Mouse (Mus musculus): ENCODE data around the gene Uqcrfs1.

The Uqcrfs1 gene

DNA sequence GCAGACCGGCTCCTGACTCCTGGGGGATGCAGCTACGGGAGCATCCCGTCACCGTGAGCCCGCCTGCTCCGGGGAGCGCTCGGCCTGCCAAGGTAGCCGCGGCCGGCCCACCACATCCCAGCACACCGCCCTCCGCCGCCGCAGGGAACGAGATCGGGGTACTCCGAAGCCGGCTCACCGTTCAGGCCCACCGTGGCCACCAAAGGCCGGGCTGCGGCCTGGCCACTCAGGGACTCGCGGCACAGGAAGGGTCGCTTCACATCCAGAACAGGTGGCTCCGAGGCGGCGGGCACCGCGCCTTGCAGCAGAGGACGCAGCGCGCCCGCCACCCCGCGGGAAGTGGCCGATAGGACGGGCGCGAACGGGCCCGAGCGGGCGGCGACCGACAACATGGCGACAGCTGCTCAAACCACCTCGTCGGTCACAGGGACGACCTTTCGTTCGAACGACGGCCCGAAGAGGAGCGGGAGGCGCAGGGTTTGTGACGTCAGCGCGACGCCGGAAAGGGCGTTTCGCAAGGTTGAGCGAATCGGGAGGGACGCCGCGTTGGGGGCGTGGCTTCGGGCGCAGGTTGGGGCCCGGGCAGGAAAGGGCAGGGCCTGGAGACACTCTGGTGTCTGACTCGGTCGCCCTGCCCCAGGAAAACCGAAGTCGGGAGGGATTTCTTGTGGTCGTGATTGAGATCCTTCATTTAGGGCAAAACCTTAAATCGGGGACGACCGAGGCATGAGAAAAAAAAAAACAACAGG is at the start of gene Uqcrfs1:
Gene Uqcrfs1, minus strand, starts transcription at position 507 of the 749 bp plus-strand sequence.
- DNase-seq (ENCODE audit: low spot score in 2 of 2) = peak; percentile 97

DNA sequence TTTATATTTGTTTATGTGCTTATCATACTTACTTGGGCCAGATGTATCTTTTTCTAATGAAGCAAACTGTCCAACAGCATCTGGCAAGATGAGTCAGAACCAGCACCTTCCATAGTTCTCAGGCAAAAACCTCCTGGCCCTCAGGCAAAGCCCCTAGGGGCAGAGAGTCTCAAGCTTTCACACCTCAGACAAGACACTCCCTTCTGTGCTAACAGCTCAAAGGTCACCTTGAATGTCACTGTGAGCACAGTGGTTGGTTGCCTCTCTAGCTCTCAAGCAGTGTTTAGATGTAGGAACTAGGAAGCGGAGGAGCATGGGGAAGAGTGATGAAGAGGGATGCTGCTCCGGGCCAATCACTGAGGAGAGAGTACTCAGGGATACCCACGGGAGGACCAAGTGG is 40.6 kb upstream of the Uqcrfs1 start:
- DNase-seq (ENCODE audit: low spot score in 2 of 2) = no peak

DNA sequence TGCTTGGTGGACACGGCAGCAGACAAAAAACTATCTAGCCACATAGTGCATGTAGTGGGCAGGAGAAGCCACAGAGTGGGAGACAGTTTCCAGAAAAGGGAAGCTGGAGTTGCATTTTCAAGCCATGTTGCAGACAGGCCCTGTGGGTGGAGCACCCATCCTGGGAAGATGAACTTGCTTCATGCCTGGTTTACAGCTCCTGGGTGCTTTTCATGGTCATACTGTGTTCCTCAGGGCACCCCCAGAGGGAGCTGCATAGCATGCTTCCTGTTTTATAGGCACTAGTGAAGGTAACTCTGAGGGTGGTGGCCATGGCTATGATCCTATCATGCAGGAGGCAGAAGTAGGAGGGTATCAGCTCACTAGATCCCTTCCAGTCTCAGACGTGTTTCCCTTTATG is 37.4 kb upstream of the Uqcrfs1 start:
- DNase-seq (ENCODE audit: low spot score in 2 of 2) = peak; percentile 47 to 50

DNA sequence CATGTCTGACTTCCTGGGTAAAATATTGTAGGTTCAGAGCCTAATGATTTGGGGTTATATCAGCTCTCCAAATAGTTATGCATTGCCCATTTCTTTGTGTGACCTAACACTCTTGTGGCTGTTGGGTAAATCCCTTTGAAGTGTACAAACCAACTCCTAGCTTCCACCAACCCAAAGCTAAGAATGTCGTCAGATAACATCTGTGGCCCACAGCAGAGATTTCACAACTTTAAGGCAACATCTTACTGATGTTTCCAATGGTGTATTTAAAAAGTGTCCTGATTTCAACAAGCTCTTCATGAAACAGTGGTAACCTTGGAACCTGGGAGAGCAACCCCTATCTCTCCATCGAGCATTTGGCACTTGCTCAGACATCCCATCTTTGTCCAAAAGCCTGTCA is 33.6 kb upstream of the Uqcrfs1 start:
- DNase-seq (ENCODE audit: low spot score in 2 of 2) = no peak

DNA sequence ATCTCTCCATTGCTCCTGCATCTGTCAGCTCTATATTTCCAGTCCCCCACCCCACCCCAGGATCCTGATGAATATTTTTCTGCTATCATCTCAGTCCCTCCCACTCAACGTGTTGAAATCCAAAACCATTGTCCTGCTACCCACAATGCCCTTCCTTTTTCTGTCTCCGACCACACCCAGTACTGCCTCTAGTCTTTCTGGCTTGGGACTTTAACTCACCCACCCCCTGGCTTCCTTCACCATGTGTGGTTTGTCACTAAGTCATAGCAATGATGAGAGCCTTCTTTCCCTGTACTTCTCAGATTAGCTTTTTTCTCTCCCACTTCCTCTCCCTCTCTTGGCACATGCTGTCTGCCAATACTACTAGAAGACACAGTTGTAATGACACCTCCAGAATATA is 31.7 kb upstream of the Uqcrfs1 start:
- DNase-seq (ENCODE audit: low spot score in 2 of 2) = no peak

GRCm38 (mm10) chr13:30572971-30573370 is 27.8 kb upstream of the Uqcrfs1 start:
- DNase-seq (ENCODE audit: low spot score in 2 of 2) = peak; percentile 42 to 43

GRCm38 (mm10) chr13:30570182-30570581 is 25.0 kb upstream of the Uqcrfs1 start:
- no peak for DNase-seq (ENCODE audit: low spot score in 2 of 2)

DNA sequence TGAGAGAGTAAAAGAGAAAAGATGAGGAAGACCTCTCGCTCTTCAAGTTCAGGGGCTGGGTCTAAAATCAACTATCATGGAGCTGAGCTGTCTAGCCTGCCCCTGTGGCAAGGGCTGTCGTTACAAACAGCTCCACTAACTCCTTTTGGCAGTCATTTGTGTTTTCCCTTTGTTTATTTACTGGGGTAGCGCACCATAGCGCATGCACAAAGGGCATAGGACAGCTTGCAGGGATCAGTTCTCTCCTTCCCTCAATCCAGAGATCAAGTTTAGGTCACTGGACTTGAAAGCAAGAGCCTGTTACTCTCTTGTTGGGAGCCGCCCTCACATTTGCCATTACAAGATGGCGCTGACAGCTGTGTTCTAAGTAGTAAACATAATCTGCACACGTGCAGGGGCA is 22.4 kb upstream of the Uqcrfs1 start:
- DNase-seq (ENCODE audit: low spot score in 2 of 2) = no peak

DNA sequence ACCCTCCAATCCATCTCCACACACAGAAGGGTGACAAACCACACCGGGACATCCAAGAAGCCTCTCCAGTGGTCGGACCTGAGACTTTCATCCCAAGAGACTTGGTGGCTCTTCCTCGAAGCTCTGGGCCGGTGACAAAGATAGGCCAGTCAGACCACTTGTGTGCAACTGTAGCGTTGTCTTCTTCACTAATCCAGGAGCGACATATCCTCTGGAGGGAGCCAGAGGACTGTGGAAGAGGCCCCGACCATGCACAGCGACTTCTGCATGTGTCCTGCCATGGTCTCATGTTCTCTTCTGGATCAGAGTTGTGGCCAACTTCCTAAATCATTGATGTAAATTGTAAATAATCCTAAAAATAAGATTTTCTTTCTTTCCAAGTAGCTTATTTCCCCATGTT is 21.6 kb upstream of the Uqcrfs1 start:
- DNase-seq (ENCODE audit: low spot score in 2 of 2) = peak; percentile 49 to 60

- DNase-seq (ENCODE audit: low spot score in 2 of 2) = no peak
These were observed 15.4 kb upstream of the Uqcrfs1 start for GRCm38 (mm10) chr13:30560603-30561002.

GRCm38 (mm10) chr13:30560052-30560451 is 14.9 kb upstream of the Uqcrfs1 start:
- no peak for DNase-seq (ENCODE audit: low spot score in 2 of 2)

GRCm38 (mm10) chr13:30557751-30558150 is 12.6 kb upstream of the Uqcrfs1 start:
- no peak for DNase-seq (ENCODE audit: low spot score in 2 of 2)

DNA sequence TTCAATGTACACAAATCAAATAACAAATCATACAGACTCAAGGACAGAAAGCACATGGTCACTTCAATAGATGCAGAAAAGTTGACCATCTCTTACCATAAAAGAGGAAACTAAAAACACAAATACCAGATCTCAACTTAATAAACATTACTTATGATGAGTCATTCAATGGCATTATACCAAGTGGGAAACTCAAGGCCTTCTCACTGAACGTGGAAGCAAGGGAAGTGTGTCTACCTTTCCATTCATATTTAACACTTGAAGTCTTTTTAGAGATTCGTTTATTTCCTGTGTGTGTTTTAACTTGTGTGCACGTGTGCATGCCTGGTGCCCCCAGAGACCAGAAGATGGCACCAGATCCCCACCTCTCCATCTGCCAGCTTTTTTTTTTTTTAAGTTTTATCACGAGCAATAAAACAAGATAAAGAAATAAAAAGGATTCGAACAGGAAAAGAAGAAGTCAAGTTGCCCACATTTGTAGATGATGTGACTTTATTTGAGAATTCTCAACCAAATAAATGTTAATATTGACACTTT is 8.0 kb upstream of the Uqcrfs1 start:
- no peak for DNase-seq (ENCODE audit: low spot score in 2 of 2)

GRCm38 (mm10) chr13:30549339-30549738 is 4.2 kb upstream of the Uqcrfs1 start:
- no peak for DNase-seq (ENCODE audit: low spot score in 2 of 2)

DNA sequence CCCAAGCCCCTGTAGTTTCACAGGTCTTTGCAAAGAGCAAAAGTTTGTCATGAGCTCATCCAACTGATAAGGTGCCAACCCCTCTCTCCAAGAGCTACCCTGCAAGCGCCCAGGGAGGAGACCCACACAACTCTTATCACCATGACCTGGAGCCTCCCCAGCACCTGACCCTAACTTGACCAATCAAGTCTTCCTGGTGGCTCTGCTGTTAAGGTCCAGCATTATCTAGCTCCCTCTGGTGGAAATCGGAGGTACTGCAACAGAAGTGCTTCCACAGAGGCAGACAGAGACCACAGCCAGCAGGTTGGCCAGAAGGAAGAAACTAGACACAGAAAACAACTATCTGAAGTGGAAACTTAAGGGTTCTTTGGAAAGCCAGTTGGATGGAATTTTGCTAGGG is 3.7 kb upstream of the Uqcrfs1 start:
- peak; percentile 75 to 77 for DNase-seq (ENCODE audit: low spot score in 2 of 2)

DNA sequence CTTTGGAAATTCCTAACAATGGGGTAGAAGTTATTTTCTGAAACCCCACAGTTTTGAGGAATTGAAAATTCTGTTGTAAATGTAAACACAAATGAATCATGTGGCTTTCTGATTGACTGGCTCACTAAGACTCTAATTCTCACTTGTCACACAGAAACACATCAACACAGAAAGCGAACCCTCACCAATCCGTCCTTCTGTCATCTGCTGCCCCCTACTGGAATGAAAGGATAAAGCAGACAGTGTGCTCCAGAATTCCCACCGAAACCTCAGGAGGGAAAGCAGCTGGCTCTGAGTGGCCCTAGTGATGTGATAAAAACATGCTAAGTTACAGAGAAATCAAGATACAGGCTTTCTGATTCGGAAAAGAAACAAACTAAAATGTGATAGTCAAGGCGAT is 14.4 kb downstream of the Uqcrfs1 start:
- peak in 1 of 2 experiments; percentile 32 for DNase-seq (ENCODE audit: low spot score in 2 of 2)

DNA sequence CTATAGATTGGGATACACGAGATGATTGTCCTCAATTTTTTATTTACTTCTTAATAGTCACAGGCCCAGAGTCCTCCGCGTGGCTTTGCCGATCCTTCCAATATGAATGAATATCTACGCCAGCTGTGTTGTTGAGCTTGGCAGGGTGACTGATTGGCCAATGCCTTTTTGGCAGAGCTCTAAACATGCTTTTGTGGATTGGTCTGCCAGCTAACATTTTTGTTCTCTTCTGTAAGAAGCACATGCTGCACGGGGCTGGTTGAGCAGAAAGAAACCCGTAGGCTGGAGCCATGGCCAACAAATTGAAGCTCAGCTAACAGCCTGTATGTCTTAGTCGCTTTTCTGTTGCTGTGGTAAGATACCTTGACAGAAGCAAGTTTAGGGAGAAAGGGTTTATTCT is 20.2 kb downstream of the Uqcrfs1 start:
- no peak for DNase-seq (ENCODE audit: low spot score in 2 of 2)

- no peak for DNase-seq (ENCODE audit: low spot score in 2 of 2)
These were observed 21.2 kb downstream of the Uqcrfs1 start for GRCm38 (mm10) chr13:30523971-30524370.

DNA sequence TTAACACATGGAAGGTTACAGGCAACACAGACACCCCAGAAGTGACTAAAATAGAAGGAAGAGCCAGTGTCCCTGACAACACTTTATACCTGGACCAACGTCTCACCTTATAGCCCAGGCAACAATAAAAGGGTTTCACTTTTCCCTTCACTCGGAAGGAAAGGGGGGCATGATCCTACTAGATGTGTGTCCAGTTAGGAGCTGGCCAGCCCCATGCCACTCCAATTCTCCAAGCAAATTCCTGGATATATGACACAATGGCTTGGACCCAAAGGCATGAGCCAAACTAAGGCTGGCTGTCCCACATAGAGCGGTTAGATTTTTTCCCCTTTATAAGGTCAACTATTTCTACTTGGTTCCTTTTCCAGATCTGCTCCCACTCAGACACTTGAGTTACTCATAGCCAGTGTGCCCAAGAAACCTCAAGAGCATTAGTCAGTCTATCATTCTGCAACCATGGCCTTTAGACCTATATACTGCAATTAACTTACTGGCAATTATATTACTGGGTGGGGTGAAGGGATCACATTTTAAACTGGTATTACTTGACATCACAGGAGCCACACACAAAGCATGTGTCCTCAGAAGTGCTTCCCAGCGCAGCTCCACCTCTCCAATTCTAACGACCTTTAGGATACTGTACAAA is 21.8 kb downstream of the Uqcrfs1 start:
- no peak for DNase-seq (ENCODE audit: low spot score in 2 of 2)

DNA sequence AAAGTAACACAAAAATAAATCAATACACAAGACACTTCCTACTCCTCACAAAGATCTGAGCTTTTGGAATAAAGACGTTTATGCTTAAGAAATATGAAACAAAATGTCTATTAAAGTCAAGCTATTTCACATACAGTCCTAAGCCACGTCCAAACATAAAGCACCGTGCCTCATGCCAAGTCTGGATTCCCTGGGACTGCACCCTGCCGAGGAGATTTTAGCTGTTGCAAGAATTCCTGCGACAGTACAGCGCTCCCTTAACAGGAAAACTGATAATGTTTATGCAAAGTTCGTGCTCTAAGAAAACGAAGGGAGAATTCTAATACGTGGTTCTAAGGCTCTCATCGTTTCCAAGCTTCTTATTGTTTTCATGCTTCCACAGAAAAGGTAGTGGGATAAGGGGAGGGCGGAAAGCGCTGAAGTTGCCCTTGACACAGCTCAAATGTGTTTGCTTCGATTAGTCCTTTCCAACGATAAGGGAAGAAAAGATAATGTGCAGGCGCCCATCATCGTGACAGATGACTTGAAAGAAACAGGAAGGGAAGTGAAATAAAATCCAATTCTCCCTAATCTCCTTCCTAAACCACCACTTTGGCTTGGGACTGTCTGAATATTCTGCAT is 23.8 kb downstream of the Uqcrfs1 start:
- no peak for DNase-seq (ENCODE audit: low spot score in 2 of 2)

- DNase-seq (ENCODE audit: low spot score in 2 of 2) = no peak
These were observed 27.0 kb downstream of the Uqcrfs1 start for GRCm38 (mm10) chr13:30518191-30518590.

DNA sequence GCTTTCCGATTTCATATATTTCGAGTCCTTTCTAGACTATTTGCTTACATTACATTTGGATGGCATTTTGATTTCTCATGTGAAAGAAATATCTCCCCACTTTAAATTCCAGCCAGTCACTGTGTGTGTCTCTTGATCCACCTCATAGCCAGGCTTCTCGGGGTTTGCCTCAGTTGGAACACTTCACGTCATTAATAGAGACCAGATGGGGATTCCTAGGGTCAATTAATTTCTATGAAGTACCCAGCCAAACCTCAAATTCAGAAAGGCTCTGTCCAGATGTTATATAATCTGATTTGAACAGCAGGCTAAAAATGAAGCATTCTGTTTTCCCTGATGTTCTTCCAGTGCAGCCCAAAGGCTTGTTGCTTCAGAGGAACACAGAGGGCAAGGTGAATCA is 37.5 kb downstream of the Uqcrfs1 start:
- no peak for DNase-seq (ENCODE audit: low spot score in 2 of 2)
